Mouse (Mus musculus) lung, postnatal 0 days (tissue): ENCODE measurements around the gene Shank1. TPM values are rescaled to one million over a fixed set of nuclear protein-coding genes. Genes with fewer than 3 reads are reported as not detected.

ENCODE experiments used
- ATAC-seq: fragments of 200-750 bp; cut with Nextera tagmentation; 2 replicates; pipeline ENCODE4 v1.8.0; 2017; ENCODE audit warnings: moderate library complexity
- DNase-seq: peaks from one replicate; pipeline ENCODE4 v3.0.0-alpha.2; 2016; ENCODE audit warnings: low spot score
- H3K27ac ChIP-seq: fragments of 300-500 bp; sonication (generic); 2 replicates; pipeline ENCODE4 v1.5.1; 2014; ENCODE audit warnings: antibody characterized with exemption, mild to moderate bottlenecking, low read length, mixed read lengths
- H3K27me3 ChIP-seq: fragments of 300-500 bp; sonication (generic); replicated peaks from 2 replicates; pipeline ENCODE4 v1.6.1; 2014; ENCODE audit warnings: low read length, mixed read lengths; ENCODE audit not compliant: insufficient read depth
- H3K36me3 ChIP-seq: fragments of 300-500 bp; sonication (generic); 2 replicates; pipeline ENCODE4 v1.6.1; 2014; ENCODE audit warnings: low read length, mixed read lengths; ENCODE audit not compliant: insufficient read depth
- H3K4me1 ChIP-seq: fragments of 300-500 bp; sonication (generic); 2 replicates; pipeline ENCODE4 v1.6.1; 2014; ENCODE audit warnings: antibody characterized with exemption, low read depth, low read length, mixed read lengths; ENCODE audit not compliant: insufficient read depth
- H3K4me2 ChIP-seq: fragments of 300-500 bp; sonication (generic); replicated peaks from 2 replicates; pipeline ENCODE4 v1.6.1; 2014; ENCODE audit warnings: low read depth, mild to moderate bottlenecking, low read length, moderate library complexity, mixed read lengths
- H3K4me3 ChIP-seq: fragments of 300-500 bp; sonication (generic); 2 replicates; pipeline ENCODE4 v1.5.1; 2014; ENCODE audit warnings: low read depth, low read length
- H3K9ac ChIP-seq: fragments of 300-500 bp; sonication (generic); replicated peaks from 2 replicates; pipeline ENCODE4 v1.6.1; 2014; ENCODE audit warnings: low read depth, mild to moderate bottlenecking
- H3K9me3 ChIP-seq: fragments of 300-500 bp; sonication (generic); 2 replicates; pipeline ENCODE4 v1.6.1; 2016; ENCODE audit warnings: low read length, mixed read lengths
- CTCF ChIP-seq: IDR thresholded peaks from 2 replicates; pipeline ENCODE4 v1.5.1; 2016; ENCODE audit warnings: antibody characterized with exemption, mild to moderate bottlenecking
- EP300 ChIP-seq: IDR thresholded peaks from 2 replicates; pipeline ENCODE4 v1.6.1; 2016; ENCODE audit warnings: antibody characterized with exemption, mild to moderate bottlenecking, control low read depth
- WGBS: fragments of 180-500 bp; shearing (Covaris S2); extraction: QIAGEN DNeasy Blood & Tissue Kit; methylation state at CpG from one replicate; pipeline ENCODE4 v1.1.7; 2014; 5-methylcytosine and 5-hydroxymethylcytosine counted together
- polyA plus RNA-seq: library from polyadenylated mRNA; unstranded; fragments of >200 nt; fragmentation: Nextera tagmentation; extraction: Ambion mirVana; gene quantifications from 2 replicates; pipeline ENCODE4 v1.2.1, GENCODE M21; 2015

The Shank1 gene
- polyA plus RNA-seq, 1 experiment from 2014 or later: 0.23 TPM

- ATAC-seq (no peak), DNase-seq (no peak)
- Histone ChIP-seq H3K36me3 (no peaks in the 10 kb centered on the region), H3K4me2 (peak overlapping the region; percentile 71), H3K4me3 (peak overlapping the region; percentile 48), H3K27me3 (no peaks in the 10 kb centered on the region), H3K9me3 (no peaks in the 10 kb centered on the region), H3K4me1 (peaks cover 4% of the 10 kb centered on the region; the same call in 1 of the 2 replicates), H3K9ac (peak overlapping the region; percentile 56), H3K27ac (peak overlapping the region; percentile 80)
- no peak for TF ChIP-seq EP300
- no peak for TF ChIP-seq CTCF
- WGBS: 83% methylated on average over 14 of the region's 14 CpGs
Observed at GRCm38 (mm10) chr7:44303346-44304340, 6.4 kb upstream of the Shank1 start.

- no peak for TF ChIP-seq CTCF
- TF ChIP-seq EP300: no peak
- WGBS: under 1% methylated on average over 25 of the region's 25 CpGs
Observed at GRCm38 (mm10) chr7:44304463-44304774, 5.6 kb upstream of the Shank1 start.

GRCm38 (mm10) chr7:44304775-44305641 lies 5.0 kb upstream of the Shank1 start:
- Histone ChIP-seq H3K27ac (peak overlapping the region; percentile 80), H3K4me2 (peak overlapping the region; percentile 71), H3K9me3 (no peaks in the 10 kb centered on the region), H3K36me3 (no peaks in the 10 kb centered on the region), H3K9ac (peak overlapping the region; percentile 56), H3K27me3 (no peaks in the 10 kb centered on the region), H3K4me1 (peaks cover 4% of the 10 kb centered on the region; the same call in 1 of the 2 replicates), H3K4me3 (peak overlapping the region; percentile 48)
- peak; percentile 93 for ATAC-seq
- WGBS: 1% methylated on average over 46 of the region's 49 CpGs
- peak; percentile 100 for DNase-seq
- TF ChIP-seq CTCF (peak; percentile 28), EP300 (peak; percentile 26; the same call in 1 of the 2 replicates)

More at GRCm38 (mm10) chr7:44304463-44304774, 5.6 kb upstream of the Shank1 start:
- Histone ChIP-seq H3K4me1 (peaks cover 4% of the 10 kb centered on the region; the same call in 1 of the 2 replicates), H3K27ac (peak overlapping the region; percentile 80), H3K4me3 (peak overlapping the region; percentile 48), H3K36me3 (no peaks in the 10 kb centered on the region), H3K9me3 (no peaks in the 10 kb centered on the region), H3K9ac (peak overlapping the region; percentile 56), H3K4me2 (peak overlapping the region; percentile 71), H3K27me3 (no peaks in the 10 kb centered on the region)
- ATAC-seq (peak; percentile 10), DNase-seq (no peak)

- DNase-seq (no peak), ATAC-seq (no peak)
- no peak overlapping the region for H3K4me3 ChIP-seq
- H3K36me3 ChIP-seq: no peaks in the 10 kb centered on the region
- peaks cover 9% of the 10 kb centered on the region; the same call in 1 of the 2 replicates for H3K4me1 ChIP-seq
- no peak overlapping the region for H3K27ac ChIP-seq
- 12% methylated on average over 16 of the region's 16 CpGs for WGBS
- TF ChIP-seq CTCF (no peak), EP300 (no peak)
- H3K4me2 ChIP-seq: peak overlapping the region; percentile 14
- no peak overlapping the region for H3K9ac ChIP-seq
- no peaks in the 10 kb centered on the region for H3K9me3 ChIP-seq
- H3K27me3 ChIP-seq: 0 out of 2 replicates have a peak, but pooled peaks cover 3% of the 10 kb centered on the region
Observed at GRCm38 (mm10) chr7:44305686-44306085, 4.4 kb upstream of the Shank1 start.

- no peak within 1 kb of the TSS for H3K27ac ChIP-seq
- peaks cover 9% of the 10 kb centered on the region; the same call in 1 of the 2 replicates for H3K4me1 ChIP-seq
- 0 out of 2 replicates have a peak, but pooled peaks cover 7% of the 10 kb centered on the region for H3K27me3 ChIP-seq
- no peak for ATAC-seq
- peak within 1 kb of the TSS; percentile 14 for H3K4me2 ChIP-seq
- no peak for TF ChIP-seq EP300
- TF ChIP-seq CTCF: no peak
- DNase-seq: no peak
- H3K36me3 ChIP-seq: no peaks in the 10 kb centered on the region
- H3K9ac ChIP-seq: no peak within 1 kb of the TSS
- 66% methylated on average over 6 of the region's 6 CpGs for WGBS
- H3K9me3 ChIP-seq: no peaks in the 10 kb centered on the region
- no peak within 1 kb of the TSS for H3K4me3 ChIP-seq
Observed at GRCm38 (mm10) chr7:44306516-44307240, 3.4 kb upstream of the Shank1 start, which contains the start of gene Clec11a. Gene Clec11a, minus strand, starts transcription at chr7:44306902.
